Mouse (Mus musculus) heart, postnatal 0 days (tissue): ENCODE results near the gene 1700042G07Rik. TPM values are rescaled to one million over a fixed set of nuclear protein-coding genes. Genes with fewer than 3 reads are reported as not detected.
"Not testable (repeated sequence)": the region's sequence is repeated elsewhere in the genome, so short reads cannot be mapped to it uniquely, and the experiment has no call there.

Source experiments
- ATAC-seq: fragments of 200-750 bp; cut with Nextera tagmentation; 2 replicates; pipeline ENCODE4 v1.8.0; 2017; ENCODE audit warnings: low read depth, moderate number of reproducible peaks, moderate library complexity; ENCODE audit not compliant: insufficient read depth
- DNase-seq: peaks from one replicate; pipeline ENCODE4 v3.0.0-alpha.2; 2016; ENCODE audit warnings: low spot score
- H3K27ac ChIP-seq: fragments of 300-500 bp; sonication (generic); 2 replicates; pipeline ENCODE4 v1.5.1; 2014; ENCODE audit warnings: low read depth, mild to moderate bottlenecking
- H3K27me3 ChIP-seq: fragments of 300-500 bp; sonication (generic); 2 replicates; pipeline ENCODE4 v1.6.1; 2014; ENCODE audit warnings: low read length, mixed read lengths; ENCODE audit not compliant: control insufficient read depth, insufficient read depth
- H3K36me3 ChIP-seq: fragments of 300-500 bp; sonication (generic); replicated peaks from 2 replicates; pipeline ENCODE4 v1.6.1; 2014; ENCODE audit warnings: low read length, mixed read lengths; ENCODE audit not compliant: control insufficient read depth, insufficient read depth
- H3K4me1 ChIP-seq: fragments of 300-500 bp; sonication (generic); 2 replicates; pipeline ENCODE4 v1.6.1; 2014; ENCODE audit warnings: antibody characterized with exemption; ENCODE audit not compliant: control insufficient read depth, insufficient read depth
- H3K4me2 ChIP-seq: fragments of 300-500 bp; sonication (generic); 2 replicates; pipeline ENCODE4 v1.6.1; 2014; ENCODE audit warnings: low read depth, mild to moderate bottlenecking, low read length, moderate library complexity
- H3K4me3 ChIP-seq: fragments of 300-500 bp; sonication (generic); 2 replicates; pipeline ENCODE4 v1.5.1; 2014; ENCODE audit warnings: low read depth, low read length
- H3K9ac ChIP-seq: fragments of 300-500 bp; sonication (generic); replicated peaks from 2 replicates; pipeline ENCODE4 v1.6.1; 2014; ENCODE audit warnings: low read depth, low read length, mixed read lengths
- H3K9me3 ChIP-seq: fragments of 300-500 bp; sonication (generic); replicated peaks from 2 replicates; pipeline ENCODE4 v1.6.1; 2016; ENCODE audit warnings: low read length; ENCODE audit not compliant: control insufficient read depth
- CTCF ChIP-seq: IDR thresholded peaks from 2 replicates; pipeline ENCODE4 v1.5.1; 2016; ENCODE audit warnings: antibody characterized with exemption, control low read depth, low read depth
- EP300 ChIP-seq: IDR thresholded peaks from 2 replicates; pipeline ENCODE4 v1.6.1; 2016; ENCODE audit warnings: antibody characterized with exemption, low read depth
- WGBS: fragments of 180-500 bp; shearing (Covaris S2); extraction: QIAGEN DNeasy Blood & Tissue Kit; methylation state at CpG from one replicate; pipeline ENCODE4 v1.1.7; 2014; 5-methylcytosine and 5-hydroxymethylcytosine counted together
- polyA plus RNA-seq: library from polyadenylated mRNA; unstranded; fragments of >200 nt; fragmentation: Nextera tagmentation; extraction: Ambion mirVana; gene quantifications from 2 replicates; pipeline ENCODE4 v1.2.1, GENCODE M21; 2015
- total RNA-seq: library from RNA; depleted of rRNA; stranded (reverse); fragments of >200 nt; gene quantifications from 2 replicates; pipeline ENCODE4 v1.2.3, GENCODE M21; 2014; ENCODE audit warnings: low replicate concordance

1700042G07Rik gene
- total and polyA plus RNA-seq, 2 experiments from 2014 or later = not detected

DNA sequence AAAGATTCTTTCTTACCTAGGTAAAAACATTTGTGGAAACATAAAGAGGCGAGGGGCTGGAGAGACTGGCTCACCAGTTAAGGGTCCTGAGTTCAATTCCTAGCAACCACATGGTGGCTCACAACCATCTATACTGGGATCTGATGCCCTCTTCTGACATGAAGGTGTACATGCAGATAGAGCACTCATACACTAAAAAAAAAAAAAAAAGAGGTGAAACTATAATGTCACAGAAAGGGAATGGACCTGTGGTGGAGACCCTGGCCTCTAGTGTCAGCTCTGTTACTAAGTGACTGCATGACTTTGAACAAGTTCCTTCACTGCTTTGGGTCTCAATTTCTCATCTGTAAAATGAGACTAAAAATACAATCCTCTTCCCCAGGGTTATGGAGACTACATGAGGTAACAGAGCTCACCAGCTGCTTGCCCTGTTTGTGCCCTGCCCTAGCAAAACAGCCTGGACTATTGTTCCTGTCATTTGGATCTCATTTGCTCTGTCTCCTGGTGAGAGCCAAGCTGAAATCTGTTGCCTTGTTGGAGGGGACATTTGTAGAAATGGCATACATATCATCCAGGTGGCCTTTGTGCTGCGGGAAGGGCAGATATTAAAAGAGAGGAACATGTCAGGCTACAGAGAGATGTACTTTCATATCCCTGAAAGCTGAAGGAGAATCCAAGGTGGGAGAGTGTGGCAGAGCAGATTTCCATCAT, 42.9 kb downstream of the 1700042G07Rik start:
- H3K27ac ChIP-seq = no peak overlapping the region
- TF ChIP-seq CTCF (no peak), EP300 (no peak)
- H3K4me2 ChIP-seq = no peak overlapping the region

DNA sequence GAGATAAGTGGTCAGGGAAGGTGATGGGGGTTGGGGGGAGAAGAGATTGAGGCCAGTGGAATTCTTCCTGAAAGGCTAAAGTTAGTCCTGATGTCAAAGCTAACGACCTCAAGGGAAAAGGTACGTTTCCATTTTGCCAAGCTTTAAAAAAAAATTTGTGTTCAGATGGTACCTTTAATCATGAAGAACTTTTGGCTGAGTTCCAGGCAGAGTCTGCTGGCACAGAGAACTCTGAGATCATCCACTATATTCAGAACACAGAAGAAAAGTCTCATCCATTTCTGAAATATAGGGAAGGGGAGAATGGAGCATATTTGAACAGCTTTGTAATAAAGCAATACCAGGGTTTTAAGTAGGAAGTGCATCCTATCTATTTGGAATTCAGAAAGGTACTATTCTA, 43.9 kb downstream of the 1700042G07Rik start:
- no peak overlapping the region for H3K9ac ChIP-seq
- DNase-seq (peak; percentile 75), ATAC-seq (no peak)
- H3K4me3 ChIP-seq = no peak overlapping the region
- H3K36me3 ChIP-seq = no peaks in the 10 kb centered on the region
- H3K9me3 ChIP-seq = no peaks in the 10 kb centered on the region
- H3K4me1 ChIP-seq = peaks cover 8% of the 10 kb centered on the region; the same call in 1 of the 2 replicates
- WGBS = 15% methylated on average over 2 of the region's 2 CpGs
- no peak overlapping the region for H3K4me2 ChIP-seq
- H3K27me3 ChIP-seq = no peaks in the 10 kb centered on the region
- no peak overlapping the region for H3K27ac ChIP-seq
- TF ChIP-seq EP300 (no peak), CTCF (no peak)

More for the DNA sequence above, 42.9 kb downstream of the 1700042G07Rik start:
- no peak for ATAC-seq
- Histone ChIP-seq H3K4me3 (no peak overlapping the region), H3K9ac (no peak overlapping the region), H3K4me1 (peaks cover 8% of the 10 kb centered on the region; the same call in 1 of the 2 replicates), H3K36me3 (no peaks in the 10 kb centered on the region), H3K27me3 (no peaks in the 10 kb centered on the region), H3K9me3 (no peaks in the 10 kb centered on the region)
- WGBS = 74% methylated on average over 2 of the region's 2 CpGs
- no peak for DNase-seq

DNA sequence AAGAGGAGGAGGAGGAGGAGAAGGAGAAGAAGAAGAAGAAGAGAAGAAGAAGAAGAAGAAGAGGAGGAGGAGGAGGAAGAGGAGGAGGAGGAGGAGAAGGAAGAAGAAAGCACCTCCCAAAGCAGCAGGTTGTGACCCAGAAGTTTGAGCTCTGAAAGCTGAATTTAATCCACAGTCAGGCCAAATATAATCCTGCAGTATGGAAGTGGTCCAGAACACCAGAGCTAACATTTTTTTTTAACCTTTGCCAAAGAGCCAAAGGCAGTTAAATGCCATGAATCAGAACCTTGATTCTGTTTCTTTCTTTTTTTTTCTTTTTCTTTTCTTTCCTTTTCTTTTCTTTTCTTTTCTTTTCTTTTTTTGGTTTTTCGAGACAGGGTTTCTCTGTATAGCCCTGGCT, 44.5 kb downstream of the 1700042G07Rik start:
- H3K27me3 ChIP-seq, H3K4me3 ChIP-seq, H3K9me3 ChIP-seq, H3K36me3 ChIP-seq, H3K27ac ChIP-seq, ATAC-seq, H3K4me2 ChIP-seq, DNase-seq, H3K4me1 ChIP-seq, H3K9ac ChIP-seq: not testable (repeated sequence)
- WGBS = 85% methylated on average over 1 of the region's 1 CpGs

DNA sequence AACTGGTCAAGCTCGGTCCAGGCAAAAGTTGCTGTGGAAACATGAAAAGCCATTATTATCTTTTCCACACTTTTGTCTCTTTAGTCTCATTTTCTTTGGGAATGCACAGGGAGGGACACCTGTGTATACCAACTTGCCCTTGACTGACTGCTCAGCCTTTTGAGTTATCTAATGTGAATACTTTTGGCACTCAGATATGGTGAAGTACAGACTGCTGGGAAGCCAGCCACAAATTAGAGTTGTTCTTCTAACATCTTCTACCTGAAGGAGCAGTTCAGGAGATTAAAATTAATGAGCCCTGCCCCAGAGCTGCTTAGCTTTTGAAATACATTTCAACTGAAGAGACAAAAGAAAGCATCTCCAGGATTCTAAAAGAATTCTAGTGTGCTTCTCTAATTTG, 45.9 kb downstream of the 1700042G07Rik start:
- TF ChIP-seq CTCF = no peak
- TF ChIP-seq EP300 = no peak
- no peak overlapping the region for H3K27ac ChIP-seq

DNA sequence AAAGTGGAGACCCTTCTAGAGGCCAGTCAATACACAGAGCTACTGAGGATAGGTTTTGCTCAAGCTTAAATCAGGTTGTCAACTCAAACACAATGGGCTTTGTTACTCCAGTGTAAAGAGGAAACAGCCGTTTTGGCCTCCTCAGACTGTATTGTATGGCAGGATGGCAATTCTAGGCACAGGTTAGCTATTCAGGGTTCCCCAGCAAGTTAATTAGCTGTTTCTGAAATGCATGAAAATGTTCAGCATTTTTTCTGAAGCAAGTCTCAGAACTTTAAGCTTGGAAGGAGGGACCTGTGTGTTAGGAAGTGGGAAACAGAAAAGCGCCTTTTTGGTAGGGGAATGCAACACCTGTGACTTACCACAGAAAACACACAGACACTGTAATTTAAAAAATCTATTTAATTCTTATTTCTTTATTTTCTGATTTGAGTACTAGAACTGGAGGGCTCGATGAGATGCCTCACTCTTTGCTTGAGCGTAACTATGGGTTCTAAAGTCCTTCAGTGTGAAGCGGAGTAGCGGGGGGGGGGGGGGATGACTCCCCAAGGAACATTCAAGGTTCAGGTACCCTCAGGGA, 47.0 kb downstream of the 1700042G07Rik start:
- Histone ChIP-seq H3K27ac (peak overlapping the region; percentile 100), H3K4me3 (peak overlapping the region; percentile 91), H3K4me1 (peaks cover 10% of the 10 kb centered on the region; the same call in 1 of the 2 replicates), H3K4me2 (peak overlapping the region; percentile 87), H3K27me3 (no peaks in the 10 kb centered on the region), H3K36me3 (no peaks in the 10 kb centered on the region), H3K9me3 (no peaks in the 10 kb centered on the region), H3K9ac (peak overlapping the region; percentile 88)
- 17% methylated on average over 6 of the region's 6 CpGs for WGBS
- DNase-seq = peak; percentile 43
- ATAC-seq = no peak
- TF ChIP-seq EP300 (no peak), CTCF (no peak)

More for the DNA sequence above, 45.9 kb downstream of the 1700042G07Rik start:
- DNase-seq (no peak), ATAC-seq (no peak)
- Histone ChIP-seq H3K36me3 (no peaks in the 10 kb centered on the region), H3K9me3 (no peaks in the 10 kb centered on the region), H3K4me2 (no peak overlapping the region), H3K4me1 (peaks cover 10% of the 10 kb centered on the region; the same call in 1 of the 2 replicates), H3K9ac (no peak overlapping the region), H3K27me3 (no peaks in the 10 kb centered on the region), H3K4me3 (no peak overlapping the region)
- 77% methylated on average over 1 of the region's 1 CpGs for WGBS
